Mouse (Mus musculus): ENCODE measurements at regions not wholly inside any gene's neighbourhood (a gene's known extent, or its start where the extent isn't known, plus 50 kb on each side); places are given as distances from the start of the nearest gene placed in this dataset.

DNA sequence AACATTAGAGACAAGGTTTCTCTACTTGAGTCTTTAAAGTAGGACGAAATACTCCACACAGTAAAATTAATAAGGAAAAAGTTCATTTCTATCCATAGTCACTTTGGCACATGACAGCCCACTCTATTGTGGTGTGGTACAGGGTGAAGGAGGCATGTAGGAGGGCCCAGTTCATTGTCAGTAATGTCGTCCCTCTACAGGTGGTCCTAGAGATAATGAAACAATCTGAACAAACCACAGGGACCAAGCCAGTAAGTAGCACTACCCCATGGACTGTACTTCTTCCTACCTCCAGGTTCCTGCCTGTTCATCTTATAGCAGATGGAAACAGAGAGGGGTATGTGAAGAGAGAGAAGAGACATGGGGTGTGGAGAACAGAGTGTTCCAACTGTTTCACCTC is 102.1 kb upstream of the Mtap start:
- Histone ChIP-seq H3K4me1 (replicated peaks; ENCODE audit: control insufficient read depth, insufficient read depth, low read length) (no peaks in the 10 kb centered on the region), H3K9me3 (ENCODE audit: control insufficient read depth, low read length) (no peaks in the 10 kb centered on the region)
- 75% methylated on average over 2 of the region's 2 CpGs for WGBS

DNA sequence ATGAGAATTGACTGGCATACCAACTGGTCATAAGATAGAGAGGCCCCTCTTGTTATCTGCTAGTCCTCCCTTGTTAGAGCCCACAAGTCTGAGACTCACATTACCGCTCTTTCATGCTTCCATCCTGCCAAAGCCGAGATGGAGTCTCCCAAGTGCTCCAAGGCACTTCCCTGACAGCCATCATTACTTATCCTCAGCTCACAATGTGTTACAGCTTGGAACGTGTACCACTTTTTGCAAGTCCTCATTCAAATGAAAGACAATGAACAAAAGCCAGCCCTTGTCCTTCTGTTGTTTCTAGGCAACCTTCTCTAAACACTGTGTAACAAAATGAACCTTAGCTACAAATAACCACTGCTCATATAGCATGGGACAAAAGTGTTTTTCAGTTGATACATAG is 102.6 kb upstream of the Mtap start:
- no peak overlapping the region for H3K27ac ChIP-seq (ENCODE audit: low read length)
- no peaks in the 10 kb centered on the region for H3K4me1 ChIP-seq (replicated peaks; ENCODE audit: control insufficient read depth, insufficient read depth, low read length)
- H3K4me2 ChIP-seq (ENCODE audit: low read depth, low read length), result no peak overlapping the region
- no peak for ATAC-seq (ENCODE audit: low read depth)
- no peak overlapping the region for H3K9ac ChIP-seq (ENCODE audit: low read length)
- no peaks in the 10 kb centered on the region for H3K36me3 ChIP-seq (ENCODE audit: control insufficient read depth, insufficient read depth, low read length)
- WGBS, result 51% methylated on average over 3 of the region's 3 CpGs
- H3K4me3 ChIP-seq (ENCODE audit: low read length), result no peak overlapping the region
- H3K27me3 ChIP-seq (ENCODE audit: control insufficient read depth, insufficient read depth, low read depth, low read length), result no peaks in the 10 kb centered on the region
- no peaks in the 10 kb centered on the region for H3K9me3 ChIP-seq (ENCODE audit: control insufficient read depth, low read length)

More for the DNA sequence above, 102.1 kb upstream of the Mtap start:
- H3K4me2 ChIP-seq (ENCODE audit: low read depth, low read length), result no peak overlapping the region
- H3K4me3 ChIP-seq (ENCODE audit: low read length), result no peak overlapping the region
- ATAC-seq (ENCODE audit: low read depth), result no peak
- no peaks in the 10 kb centered on the region for H3K27me3 ChIP-seq (ENCODE audit: control insufficient read depth, insufficient read depth, low read depth, low read length)
- H3K27ac ChIP-seq (ENCODE audit: low read length), result no peak overlapping the region
- no peaks in the 10 kb centered on the region for H3K36me3 ChIP-seq (ENCODE audit: control insufficient read depth, insufficient read depth, low read length)
- H3K9ac ChIP-seq (ENCODE audit: low read length), result no peak overlapping the region

DNA sequence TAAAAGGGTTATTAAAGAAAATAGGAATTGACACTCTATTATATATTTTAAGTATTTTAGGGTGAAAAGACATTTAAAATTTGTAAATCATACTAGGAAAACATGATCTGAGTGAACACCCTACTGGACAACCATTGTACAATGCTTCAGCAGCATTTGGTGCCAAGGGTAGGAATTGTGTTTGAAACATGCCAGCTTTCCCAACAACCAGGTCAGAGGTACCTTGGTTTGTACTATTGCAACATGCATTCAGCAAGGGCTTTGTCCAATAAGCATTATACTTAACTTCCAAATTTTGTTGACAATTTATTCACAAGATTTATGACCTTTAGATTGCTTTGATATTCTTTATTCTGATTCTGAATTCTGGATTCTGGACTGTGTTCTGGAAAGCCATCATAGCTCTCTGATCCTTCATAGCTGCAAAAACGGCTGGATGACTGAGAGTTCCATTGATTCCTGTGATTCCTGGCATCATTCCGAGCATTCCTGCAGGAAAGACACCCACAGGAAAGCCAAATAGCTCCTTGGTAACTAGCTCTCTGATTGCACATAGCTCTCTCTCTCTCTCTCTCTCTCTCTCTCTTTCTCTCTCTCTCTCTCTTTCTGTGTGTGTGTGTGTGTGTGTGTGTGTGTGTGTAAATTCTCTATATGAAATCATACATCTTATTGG is 124.1 kb upstream of the Mtap start:
- H3K27ac ChIP-seq (ENCODE audit: low read length), result no peak overlapping the region
- H3K9me3 ChIP-seq (ENCODE audit: control insufficient read depth, low read length), result no peaks in the 10 kb centered on the region
- no peak overlapping the region for H3K4me3 ChIP-seq (ENCODE audit: low read length)
- no peak for ATAC-seq (ENCODE audit: low read depth)
- no peak overlapping the region for H3K9ac ChIP-seq (ENCODE audit: low read length)
- no peaks in the 10 kb centered on the region for H3K4me1 ChIP-seq (replicated peaks; ENCODE audit: control insufficient read depth, insufficient read depth, low read length)
- no peak overlapping the region for H3K4me2 ChIP-seq (ENCODE audit: low read depth, low read length)
- H3K36me3 ChIP-seq (ENCODE audit: control insufficient read depth, insufficient read depth, low read length), result no peaks in the 10 kb centered on the region
- no peaks in the 10 kb centered on the region for H3K27me3 ChIP-seq (ENCODE audit: control insufficient read depth, insufficient read depth, low read depth, low read length)
- 15% methylated on average over 2 of the region's 2 CpGs for WGBS

DNA sequence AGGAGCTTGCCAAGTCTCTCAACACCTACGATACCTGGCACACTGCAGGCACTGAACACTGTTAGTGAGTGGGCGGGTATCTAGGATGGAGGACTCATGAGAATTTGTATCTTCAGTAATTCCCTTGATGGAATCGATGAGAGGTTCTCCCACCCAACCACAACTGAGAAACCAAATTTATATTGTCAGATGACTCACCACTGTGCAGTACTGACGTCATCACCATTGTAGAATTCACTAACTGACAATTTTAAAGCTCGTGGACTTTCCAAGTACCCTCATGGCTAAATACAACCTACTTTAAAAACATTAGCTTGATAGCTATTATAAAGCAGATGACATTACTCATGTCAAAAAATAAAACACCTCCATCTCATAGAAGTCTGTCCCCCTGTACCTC is 128.4 kb upstream of the Mtap start:
- no peaks in the 10 kb centered on the region for H3K27me3 ChIP-seq (ENCODE audit: control insufficient read depth, insufficient read depth, low read depth, low read length)
- 79% methylated on average over 5 of the region's 5 CpGs for WGBS
- no peaks in the 10 kb centered on the region for H3K4me1 ChIP-seq (replicated peaks; ENCODE audit: control insufficient read depth, insufficient read depth, low read length)
- no peak for ATAC-seq (ENCODE audit: low read depth)
- no peaks in the 10 kb centered on the region for H3K9me3 ChIP-seq (ENCODE audit: control insufficient read depth, low read length)
- H3K27ac ChIP-seq (ENCODE audit: low read length), result no peak overlapping the region
- H3K36me3 ChIP-seq (ENCODE audit: control insufficient read depth, insufficient read depth, low read length), result no peaks in the 10 kb centered on the region
- no peak overlapping the region for H3K4me3 ChIP-seq (ENCODE audit: low read length)
- no peak overlapping the region for H3K4me2 ChIP-seq (ENCODE audit: low read depth, low read length)
- H3K9ac ChIP-seq (ENCODE audit: low read length), result no peak overlapping the region

DNA sequence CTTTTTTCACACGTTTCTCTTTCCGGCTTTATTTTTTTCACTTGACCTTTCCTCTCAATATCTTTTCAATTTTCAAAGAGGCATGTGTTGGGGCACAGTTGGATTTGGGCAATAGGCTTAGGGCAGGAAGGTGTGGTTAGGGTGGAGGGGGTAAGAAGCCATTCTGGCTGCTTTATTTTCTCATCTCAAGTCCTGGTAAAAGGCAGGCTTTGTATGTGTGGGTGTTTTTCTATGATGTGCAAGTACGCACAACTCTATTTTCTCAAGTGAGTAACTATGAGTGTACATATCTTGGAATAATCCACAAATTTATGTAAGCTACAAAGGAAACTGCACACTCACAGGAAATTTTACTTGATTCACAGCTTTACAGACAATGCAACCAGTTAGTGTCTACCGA is 121.5 kb upstream of the Ifne start:
- Histone ChIP-seq H3K27ac (ENCODE audit: low read length) (no peak overlapping the region), H3K36me3 (ENCODE audit: control insufficient read depth, insufficient read depth, low read length) (no peaks in the 10 kb centered on the region), H3K27me3 (ENCODE audit: control insufficient read depth, insufficient read depth, low read depth, low read length) (no peaks in the 10 kb centered on the region), H3K4me2 (ENCODE audit: low read depth, low read length) (no peak overlapping the region), H3K4me1 (replicated peaks; ENCODE audit: control insufficient read depth, insufficient read depth, low read length) (no peaks in the 10 kb centered on the region), H3K4me3 (ENCODE audit: low read length) (no peak overlapping the region), H3K9ac (ENCODE audit: low read length) (no peak overlapping the region), H3K9me3 (ENCODE audit: control insufficient read depth, low read length) (no peaks in the 10 kb centered on the region)
- 81% methylated on average over 4 of the region's 4 CpGs for WGBS
- ATAC-seq (ENCODE audit: low read depth), result no peak

DNA sequence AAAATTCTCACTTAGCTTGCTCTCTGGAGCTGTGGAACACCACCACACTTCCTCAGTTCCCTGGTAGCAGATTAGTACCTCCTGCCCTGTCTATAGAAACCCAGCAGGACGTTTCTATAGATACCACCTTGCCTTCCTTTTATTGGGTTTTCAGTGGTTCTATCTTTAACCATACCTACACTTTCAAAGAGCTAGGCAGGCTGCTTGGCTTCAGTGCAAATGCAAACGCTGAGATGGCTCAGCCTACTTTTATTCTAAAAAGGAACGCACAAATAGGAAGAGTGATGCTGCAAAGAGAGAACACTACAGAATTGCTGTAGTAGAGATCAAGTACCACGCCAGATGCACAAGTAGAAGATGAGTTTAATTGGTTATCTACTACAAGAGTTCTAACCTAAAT is 120.9 kb upstream of the Ifne start:
- no peaks in the 10 kb centered on the region for H3K9me3 ChIP-seq (ENCODE audit: control insufficient read depth, low read length)
- no peak overlapping the region for H3K9ac ChIP-seq (ENCODE audit: low read length)
- H3K27me3 ChIP-seq (ENCODE audit: control insufficient read depth, insufficient read depth, low read depth, low read length), result no peaks in the 10 kb centered on the region
- no peak for ATAC-seq (ENCODE audit: low read depth)
- H3K27ac ChIP-seq (ENCODE audit: low read length), result no peak overlapping the region
- no peak overlapping the region for H3K4me3 ChIP-seq (ENCODE audit: low read length)
- H3K36me3 ChIP-seq (ENCODE audit: control insufficient read depth, insufficient read depth, low read length), result no peaks in the 10 kb centered on the region
- no peak overlapping the region for H3K4me2 ChIP-seq (ENCODE audit: low read depth, low read length)
- WGBS, result 66% methylated on average over 4 of the region's 4 CpGs
- no peaks in the 10 kb centered on the region for H3K4me1 ChIP-seq (replicated peaks; ENCODE audit: control insufficient read depth, insufficient read depth, low read length)

DNA sequence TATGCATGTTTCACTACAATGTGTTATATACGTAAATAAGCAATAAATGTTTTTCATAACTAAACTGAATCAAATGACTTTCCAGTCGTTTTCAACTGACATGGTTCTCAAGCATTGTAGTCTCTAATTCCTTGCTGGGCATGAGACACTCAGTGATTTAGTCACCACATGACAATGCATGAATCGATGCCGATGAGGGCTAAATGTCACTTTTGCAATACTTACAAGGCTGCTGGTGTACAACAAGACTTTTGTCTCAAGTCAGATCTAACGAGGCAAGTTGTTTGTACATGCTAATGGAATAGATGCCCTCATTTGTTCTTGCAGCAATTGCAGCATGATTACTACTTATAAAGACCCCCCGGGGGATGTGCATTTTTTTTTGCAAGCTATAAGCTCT is 120.2 kb upstream of the Ifne start:
- no peak overlapping the region for H3K4me2 ChIP-seq (ENCODE audit: low read depth, low read length)
- H3K36me3 ChIP-seq (ENCODE audit: control insufficient read depth, insufficient read depth, low read length), result no peaks in the 10 kb centered on the region
- no peak for ATAC-seq (ENCODE audit: low read depth)
- H3K4me3 ChIP-seq (ENCODE audit: low read length), result no peak overlapping the region
- H3K4me1 ChIP-seq (replicated peaks; ENCODE audit: control insufficient read depth, insufficient read depth, low read length), result no peaks in the 10 kb centered on the region
- H3K27ac ChIP-seq (ENCODE audit: low read length), result no peak overlapping the region
- no peaks in the 10 kb centered on the region for H3K9me3 ChIP-seq (ENCODE audit: control insufficient read depth, low read length)
- H3K27me3 ChIP-seq (ENCODE audit: control insufficient read depth, insufficient read depth, low read depth, low read length), result no peaks in the 10 kb centered on the region
- WGBS, result 80% methylated on average over 6 of the region's 6 CpGs
- no peak overlapping the region for H3K9ac ChIP-seq (ENCODE audit: low read length)

DNA sequence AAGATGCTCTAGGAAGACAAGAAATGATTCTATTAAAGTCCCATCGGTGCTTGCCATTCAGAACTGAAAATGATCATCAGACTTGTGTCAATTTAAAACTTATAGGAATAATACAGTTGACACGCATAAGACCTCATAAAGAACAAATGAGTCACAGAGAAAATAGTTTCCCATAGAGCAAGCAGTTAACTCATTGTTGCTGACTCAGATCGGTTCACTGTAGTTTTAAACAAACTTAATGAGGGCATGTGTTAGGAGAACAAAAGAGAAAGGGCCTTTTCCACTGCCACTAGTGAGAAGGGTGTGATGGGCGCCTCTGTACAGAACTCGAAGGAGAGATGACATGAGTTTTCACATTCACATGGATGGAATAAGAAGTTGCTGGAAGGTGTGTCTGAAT is 118.3 kb upstream of the Ifne start:
- WGBS, result 76% methylated on average over 5 of the region's 5 CpGs
- H3K27ac ChIP-seq (ENCODE audit: low read length), result no peak overlapping the region
- H3K4me3 ChIP-seq (ENCODE audit: low read length), result no peak overlapping the region
- no peak overlapping the region for H3K9ac ChIP-seq (ENCODE audit: low read length)
- no peaks in the 10 kb centered on the region for H3K36me3 ChIP-seq (ENCODE audit: control insufficient read depth, insufficient read depth, low read length)
- no peaks in the 10 kb centered on the region for H3K4me1 ChIP-seq (replicated peaks; ENCODE audit: control insufficient read depth, insufficient read depth, low read length)
- no peaks in the 10 kb centered on the region for H3K27me3 ChIP-seq (ENCODE audit: control insufficient read depth, insufficient read depth, low read depth, low read length)
- H3K9me3 ChIP-seq (ENCODE audit: control insufficient read depth, low read length), result no peaks in the 10 kb centered on the region
- H3K4me2 ChIP-seq (ENCODE audit: low read depth, low read length), result no peak overlapping the region
- ATAC-seq (ENCODE audit: low read depth), result no peak

DNA sequence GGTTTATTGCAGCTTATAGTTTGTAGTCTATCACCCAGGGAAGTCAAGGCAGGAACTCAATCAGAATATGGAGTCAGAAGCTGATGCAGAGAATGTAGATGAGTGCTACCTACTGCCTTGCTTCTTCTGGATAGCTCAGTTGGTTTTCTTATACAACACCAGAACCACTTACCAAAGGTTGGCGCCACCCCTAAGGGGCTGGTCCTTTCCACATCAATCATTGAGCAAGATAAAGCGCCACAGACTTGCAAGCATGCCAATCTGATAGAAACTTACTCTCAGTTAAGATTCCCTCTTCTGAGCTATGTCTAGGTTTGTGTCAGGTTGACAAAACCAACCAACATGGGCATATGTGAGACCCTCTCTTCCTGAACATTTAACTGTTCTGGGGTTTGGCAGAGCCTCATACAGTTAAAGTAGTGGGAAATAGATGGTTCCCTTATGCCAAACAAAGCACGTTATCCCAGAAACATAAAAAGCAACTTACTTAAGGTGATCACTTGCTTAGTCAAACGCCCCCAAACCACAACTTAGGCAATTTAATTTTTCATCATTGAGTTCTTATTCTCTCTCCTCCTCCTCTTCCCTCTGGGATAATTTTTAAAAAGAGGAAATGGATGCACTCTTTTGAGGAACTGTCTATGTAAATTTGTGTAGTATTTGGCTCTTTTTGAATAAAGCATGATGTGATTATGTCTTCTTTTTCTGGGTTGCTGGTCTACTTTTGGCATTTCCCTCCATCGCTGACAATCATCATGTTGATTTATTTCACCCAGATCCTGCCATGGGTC is 115.3 kb upstream of the Ifne start:
- H3K36me3 ChIP-seq (ENCODE audit: control insufficient read depth, insufficient read depth, low read length), result no peaks in the 10 kb centered on the region
- H3K27ac ChIP-seq (ENCODE audit: low read length), result no peak overlapping the region
- ATAC-seq (ENCODE audit: low read depth), result no peak
- no peak overlapping the region for H3K4me3 ChIP-seq (ENCODE audit: low read length)
- 67% methylated on average over 5 of the region's 5 CpGs for WGBS
- no peak overlapping the region for H3K9ac ChIP-seq (ENCODE audit: low read length)
- H3K27me3 ChIP-seq (ENCODE audit: control insufficient read depth, insufficient read depth, low read depth, low read length), result no peaks in the 10 kb centered on the region
- no peaks in the 10 kb centered on the region for H3K4me1 ChIP-seq (replicated peaks; ENCODE audit: control insufficient read depth, insufficient read depth, low read length)
- no peak overlapping the region for H3K4me2 ChIP-seq (ENCODE audit: low read depth, low read length)
- no peaks in the 10 kb centered on the region for H3K9me3 ChIP-seq (ENCODE audit: control insufficient read depth, low read length)

Data from lung, embryonic 16.5 days (tissue).